Mouse (Mus musculus): ENCODE measurements around the gene Mab21l3. TPM values are rescaled to one million over a fixed set of nuclear protein-coding genes. Genes with fewer than 3 reads are reported as not detected.

Gene Mab21l3
- polyA plus RNA-seq (2016; fragmentation: Nextera tagmentation; extraction: Ambion mirVana) = 0.32 and 0.48 TPM in 2 replicates

DNA sequence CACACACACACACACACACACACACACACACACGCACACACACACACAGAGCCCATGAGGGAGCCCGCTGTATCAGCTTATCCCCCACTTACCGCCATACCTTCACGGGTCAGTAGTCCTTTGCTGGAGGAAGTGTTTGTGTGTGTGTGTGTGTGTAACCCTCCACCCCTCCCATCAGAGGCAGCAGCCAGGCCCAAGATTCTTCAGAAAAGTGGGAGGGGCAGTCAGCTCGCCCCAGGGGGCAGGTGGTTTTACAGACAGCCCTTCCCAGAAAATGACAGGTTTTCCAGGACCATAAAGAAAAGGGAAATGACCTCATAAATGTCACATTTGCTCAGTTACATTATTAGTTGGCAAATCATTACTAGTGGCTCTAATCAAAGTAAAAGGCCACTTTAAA is at the start of gene Mab21l3:
Mab21l3 (minus strand) TSS at position 144 of the 400 bp plus-strand sequence.
- no peak for ATAC-seq (ENCODE audit: low FRiP score, low read depth)
- H3K4me1 ChIP-seq = no peaks in the 10 kb centered on the region
- H3K9ac ChIP-seq (replicated peaks) = no peak within 1 kb of the TSS
- no peaks in the 10 kb centered on the region for H3K9me3 ChIP-seq
- no peaks in the 10 kb centered on the region for H3K36me3 ChIP-seq
- H3K27me3 ChIP-seq = no peaks in the 10 kb centered on the region
- 85% methylated on average over 5 of the region's 5 CpGs for WGBS
- H3K27ac ChIP-seq (replicated peaks) = no peak within 1 kb of the TSS
- no peak within 1 kb of the TSS for H3K4me3 ChIP-seq
- H3K4me2 ChIP-seq (replicated peaks) = no peak within 1 kb of the TSS

DNA sequence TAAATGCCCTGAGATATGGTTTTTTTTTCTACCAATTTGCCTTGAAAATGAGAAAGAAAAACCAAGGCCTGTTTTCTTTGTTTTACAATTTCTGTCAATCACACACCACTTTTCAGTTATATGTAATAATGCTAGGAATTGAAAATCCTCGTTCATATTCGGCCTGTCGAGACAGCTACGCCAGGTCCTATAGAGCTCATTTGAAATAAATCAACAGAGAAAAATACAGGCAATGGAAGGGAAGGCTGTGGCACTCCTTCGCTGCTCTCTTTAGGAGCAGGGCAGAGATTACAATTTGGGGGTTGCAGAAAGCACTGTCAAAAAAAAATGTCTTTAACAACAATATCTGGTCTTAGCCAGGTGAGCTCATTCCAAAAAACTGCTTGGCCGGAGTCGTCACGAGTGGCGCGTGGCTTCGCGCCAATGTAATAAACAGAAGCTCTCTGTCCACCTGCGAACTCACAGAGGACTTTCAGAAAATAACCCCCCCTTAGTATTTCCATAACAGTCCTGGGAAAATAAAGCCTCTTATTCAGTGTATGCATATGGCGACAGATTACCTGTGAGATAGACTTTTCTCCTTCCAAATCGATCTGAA is 48.7 kb upstream of the Mab21l3 start:
- Histone ChIP-seq H3K4me2 (replicated peaks) (no peak overlapping the region), H3K4me3 (no peak overlapping the region), H3K9ac (replicated peaks) (no peak overlapping the region), H3K27me3 (no peaks in the 10 kb centered on the region), H3K9me3 (no peaks in the 10 kb centered on the region), H3K36me3 (no peaks in the 10 kb centered on the region), H3K4me1 (peaks cover 4% of the 10 kb centered on the region; the same call in 1 of the 2 replicates), H3K27ac (replicated peaks) (peak overlapping the region; percentile 58; the same call in 1 of the 2 replicates)
- no peak for ATAC-seq (ENCODE audit: low FRiP score, low read depth)
- WGBS = 89% methylated on average over 15 of the region's 15 CpGs

DNA sequence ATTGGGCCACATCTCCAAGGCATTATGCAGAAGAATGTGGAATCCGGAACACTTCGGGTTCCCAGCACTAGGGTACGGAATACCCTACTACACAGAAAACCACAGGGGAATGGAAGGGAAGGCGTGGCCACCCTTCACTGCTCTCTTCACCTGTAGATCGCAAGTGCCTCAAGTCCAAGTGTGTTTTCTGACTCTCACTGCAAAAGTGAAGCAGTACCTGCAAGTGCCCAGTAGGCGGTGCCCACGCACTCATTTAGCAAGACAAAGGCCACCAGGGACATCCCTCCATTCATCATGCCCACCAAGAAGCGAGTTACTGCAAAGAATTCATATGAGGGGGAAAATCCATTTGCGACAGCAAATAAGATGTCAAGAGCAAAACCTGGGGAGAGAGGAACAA is 48.1 kb upstream of the Mab21l3 start:
- no peak overlapping the region for H3K4me2 ChIP-seq (replicated peaks)
- no peaks in the 10 kb centered on the region for H3K36me3 ChIP-seq
- WGBS = 26% methylated on average over 9 of the region's 9 CpGs
- no peak overlapping the region for H3K9ac ChIP-seq (replicated peaks)
- ATAC-seq (ENCODE audit: low FRiP score, low read depth) = no peak
- H3K27ac ChIP-seq (replicated peaks) = no peak overlapping the region
- no peaks in the 10 kb centered on the region for H3K9me3 ChIP-seq
- no peak overlapping the region for H3K4me3 ChIP-seq
- no peaks in the 10 kb centered on the region for H3K4me1 ChIP-seq
- no peaks in the 10 kb centered on the region for H3K27me3 ChIP-seq

DNA sequence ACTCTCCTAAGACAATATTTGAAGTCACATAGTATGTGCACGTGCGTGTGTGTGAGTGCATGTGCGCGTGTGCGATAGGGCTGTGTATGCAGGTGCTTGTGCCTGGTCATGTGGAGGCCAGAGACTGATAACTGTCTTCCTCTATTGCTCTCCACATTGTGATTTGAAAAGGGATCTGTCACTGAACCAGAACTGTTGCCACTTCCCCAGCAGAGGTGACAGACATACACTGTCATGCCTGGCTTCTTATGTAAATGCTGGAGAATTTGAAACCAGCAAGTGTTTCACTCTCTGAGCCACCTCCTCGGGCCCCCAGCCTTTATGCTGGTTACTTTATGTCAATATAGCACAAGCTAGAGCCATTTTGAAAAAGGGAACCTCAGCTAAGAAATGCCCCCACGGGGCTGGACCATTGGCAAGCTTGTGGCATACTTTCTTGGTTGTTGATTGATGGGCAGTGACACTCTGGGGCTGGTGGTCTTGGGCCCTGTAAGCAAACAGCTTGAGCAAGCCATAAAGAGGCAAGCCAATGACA is 46.7 kb upstream of the Mab21l3 start:
- Histone ChIP-seq H3K27ac (replicated peaks) (no peak overlapping the region), H3K4me1 (no peaks in the 10 kb centered on the region), H3K4me2 (replicated peaks) (no peak overlapping the region), H3K9ac (replicated peaks) (no peak overlapping the region), H3K9me3 (no peaks in the 10 kb centered on the region), H3K27me3 (no peaks in the 10 kb centered on the region), H3K4me3 (no peak overlapping the region), H3K36me3 (no peaks in the 10 kb centered on the region)
- no peak for ATAC-seq (ENCODE audit: low FRiP score, low read depth)
- WGBS = 89% methylated on average over 7 of the region's 7 CpGs

DNA sequence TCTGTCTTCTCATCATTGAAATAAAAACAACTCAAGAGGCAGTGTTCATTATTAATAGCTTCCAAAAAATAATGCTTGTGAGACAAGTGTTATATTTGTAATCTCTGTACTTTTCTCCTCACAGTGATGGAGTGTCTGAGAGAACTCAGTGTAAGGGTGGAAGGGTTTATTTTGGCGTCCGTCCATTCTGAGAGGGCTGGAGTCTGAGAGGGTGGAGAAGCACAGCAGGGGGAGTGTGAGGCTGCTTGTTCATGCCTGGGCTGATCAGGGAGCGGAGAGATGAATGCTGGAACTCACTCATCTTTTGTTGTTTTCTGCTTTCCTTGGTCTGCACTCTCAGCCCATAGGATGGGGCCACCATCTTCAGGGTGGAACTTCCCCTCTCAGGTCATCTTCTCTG is 36.8 kb upstream of the Mab21l3 start:
- no peaks in the 10 kb centered on the region for H3K36me3 ChIP-seq
- H3K27me3 ChIP-seq = no peaks in the 10 kb centered on the region
- WGBS = 27% methylated on average over 3 of the region's 3 CpGs
- no peak overlapping the region for H3K9ac ChIP-seq (replicated peaks)
- no peak overlapping the region for H3K4me3 ChIP-seq
- no peaks in the 10 kb centered on the region for H3K9me3 ChIP-seq
- ATAC-seq (ENCODE audit: low FRiP score, low read depth) = no peak
- no peaks in the 10 kb centered on the region; the same call in 1 of the 2 replicates for H3K4me1 ChIP-seq
- no peak overlapping the region for H3K4me2 ChIP-seq (replicated peaks)
- no peak overlapping the region for H3K27ac ChIP-seq (replicated peaks)

DNA sequence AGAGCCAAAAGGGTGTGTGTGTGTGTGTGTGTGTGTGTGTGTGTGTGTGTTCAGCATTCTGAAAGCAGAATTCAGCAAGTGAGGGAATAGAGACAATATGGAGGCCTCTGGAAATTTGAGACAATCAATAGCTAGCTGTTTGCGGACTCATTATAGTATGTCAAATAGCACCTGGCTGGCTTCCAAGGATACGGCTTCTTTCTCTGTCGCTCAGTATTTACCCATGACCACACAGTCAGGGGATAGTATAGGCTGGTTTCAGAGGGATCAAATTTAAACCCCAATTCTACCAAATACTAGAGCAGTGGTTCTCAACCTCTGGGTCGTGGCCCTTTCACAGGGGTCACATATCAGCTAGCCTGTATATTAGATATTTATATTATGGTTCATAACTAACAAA is 36.3 kb upstream of the Mab21l3 start:
- no peak overlapping the region for H3K4me3 ChIP-seq
- H3K27ac ChIP-seq (replicated peaks) = 0 out of 2 replicates have a peak overlapping the region, but pooled peaks have one; percentile 20
- H3K4me2 ChIP-seq (replicated peaks) = no peak overlapping the region
- H3K36me3 ChIP-seq = no peaks in the 10 kb centered on the region
- ATAC-seq (ENCODE audit: low FRiP score, low read depth) = no peak; the same call in 1 of the 2 replicates
- no peak overlapping the region for H3K9ac ChIP-seq (replicated peaks)
- WGBS = 67% methylated on average over 4 of the region's 4 CpGs
- H3K4me1 ChIP-seq = no peaks in the 10 kb centered on the region; the same call in 1 of the 2 replicates
- no peaks in the 10 kb centered on the region for H3K27me3 ChIP-seq
- no peaks in the 10 kb centered on the region for H3K9me3 ChIP-seq

DNA sequence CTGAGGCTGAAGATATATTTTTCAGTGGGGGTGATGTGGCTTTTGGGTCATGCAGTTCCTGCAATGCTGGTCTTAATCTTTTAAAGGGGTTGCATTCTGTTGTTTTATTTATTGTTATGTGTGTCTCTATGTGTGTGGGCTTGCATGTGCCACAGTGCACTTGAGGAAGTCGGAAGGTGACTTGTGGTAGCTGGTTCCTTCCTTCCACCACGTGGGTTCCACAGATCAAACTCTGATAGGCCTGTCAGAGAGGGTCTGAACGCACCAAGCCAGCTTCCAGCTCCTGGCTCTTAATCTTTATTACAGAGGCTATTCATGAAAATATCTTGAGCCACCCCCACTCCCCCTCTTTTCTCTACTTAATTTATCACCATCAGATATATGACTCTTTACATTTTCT is 35.1 kb upstream of the Mab21l3 start:
- H3K27me3 ChIP-seq = no peaks in the 10 kb centered on the region
- H3K4me2 ChIP-seq (replicated peaks) = no peak overlapping the region
- no peak for ATAC-seq (ENCODE audit: low FRiP score, low read depth)
- H3K27ac ChIP-seq (replicated peaks) = no peak overlapping the region
- H3K9ac ChIP-seq (replicated peaks) = no peak overlapping the region
- 84% methylated on average over 3 of the region's 3 CpGs for whole genome bisulfite sequencing
- H3K36me3 ChIP-seq = 0 out of 2 replicates have a peak, but pooled peaks cover 2% of the 10 kb centered on the region
- no peak overlapping the region for H3K4me3 ChIP-seq
- no peaks in the 10 kb centered on the region; the same call in 1 of the 2 replicates for H3K4me1 ChIP-seq
- H3K9me3 ChIP-seq = no peaks in the 10 kb centered on the region

GRCm38 (mm10) chr3:101881721-101882120 is 33.0 kb upstream of the Mab21l3 start:
- WGBS = 80% methylated on average over 9 of the region's 9 CpGs
- no peak overlapping the region for H3K4me3 ChIP-seq
- H3K4me1 ChIP-seq = peaks cover 3% of the 10 kb centered on the region; the same call in 1 of the 2 replicates
- no peak overlapping the region for H3K4me2 ChIP-seq (replicated peaks)
- H3K9ac ChIP-seq (replicated peaks) = no peak overlapping the region
- peaks cover 2% of the 10 kb centered on the region; the same call in 1 of the 2 replicates for H3K27me3 ChIP-seq
- H3K36me3 ChIP-seq = 0 out of 2 replicates have a peak, but pooled peaks cover 8% of the 10 kb centered on the region
- H3K27ac ChIP-seq (replicated peaks) = no peak overlapping the region
- no peaks in the 10 kb centered on the region for H3K9me3 ChIP-seq
- ATAC-seq (ENCODE audit: low FRiP score, low read depth) = no peak

DNA sequence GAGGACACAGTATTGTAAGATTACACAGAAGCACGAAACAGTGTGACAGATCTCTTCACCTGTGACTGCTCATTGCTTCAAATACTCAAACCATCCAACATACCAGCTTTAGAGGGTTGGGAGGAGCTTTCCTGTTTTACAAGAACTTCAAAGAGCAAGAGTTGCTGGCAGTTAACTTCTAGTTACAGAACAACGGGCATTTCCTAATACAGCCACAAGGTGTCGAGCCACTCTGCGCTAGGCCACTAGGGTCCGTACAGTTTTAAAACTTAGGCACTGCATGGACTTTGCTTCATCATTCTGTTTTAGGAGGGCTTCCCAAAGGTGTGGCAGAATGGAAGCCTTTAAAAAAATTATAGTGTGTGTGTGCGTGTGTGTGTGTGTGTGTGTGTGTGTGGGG is 32.1 kb upstream of the Mab21l3 start:
- WGBS = 81% methylated on average over 6 of the region's 6 CpGs
- no peak for ATAC-seq (ENCODE audit: low FRiP score, low read depth)

GRCm38 (mm10) chr3:101878136-101878535 is 29.4 kb upstream of the Mab21l3 start:
- H3K27ac ChIP-seq (replicated peaks) = no peak overlapping the region

More for the DNA sequence above, 32.1 kb upstream of the Mab21l3 start:
- 0 out of 2 replicates have a peak, but pooled peaks cover 9% of the 10 kb centered on the region for H3K36me3 ChIP-seq
- H3K27ac ChIP-seq (replicated peaks) = no peak overlapping the region
- H3K9me3 ChIP-seq = no peaks in the 10 kb centered on the region
- peaks cover 4% of the 10 kb centered on the region; the same call in 1 of the 2 replicates for H3K4me1 ChIP-seq
- no peak overlapping the region for H3K9ac ChIP-seq (replicated peaks)
- no peak overlapping the region for H3K4me2 ChIP-seq (replicated peaks)
- H3K4me3 ChIP-seq = no peak overlapping the region
- H3K27me3 ChIP-seq = peaks cover 5% of the 10 kb centered on the region; the same call in 1 of the 2 replicates

DNA sequence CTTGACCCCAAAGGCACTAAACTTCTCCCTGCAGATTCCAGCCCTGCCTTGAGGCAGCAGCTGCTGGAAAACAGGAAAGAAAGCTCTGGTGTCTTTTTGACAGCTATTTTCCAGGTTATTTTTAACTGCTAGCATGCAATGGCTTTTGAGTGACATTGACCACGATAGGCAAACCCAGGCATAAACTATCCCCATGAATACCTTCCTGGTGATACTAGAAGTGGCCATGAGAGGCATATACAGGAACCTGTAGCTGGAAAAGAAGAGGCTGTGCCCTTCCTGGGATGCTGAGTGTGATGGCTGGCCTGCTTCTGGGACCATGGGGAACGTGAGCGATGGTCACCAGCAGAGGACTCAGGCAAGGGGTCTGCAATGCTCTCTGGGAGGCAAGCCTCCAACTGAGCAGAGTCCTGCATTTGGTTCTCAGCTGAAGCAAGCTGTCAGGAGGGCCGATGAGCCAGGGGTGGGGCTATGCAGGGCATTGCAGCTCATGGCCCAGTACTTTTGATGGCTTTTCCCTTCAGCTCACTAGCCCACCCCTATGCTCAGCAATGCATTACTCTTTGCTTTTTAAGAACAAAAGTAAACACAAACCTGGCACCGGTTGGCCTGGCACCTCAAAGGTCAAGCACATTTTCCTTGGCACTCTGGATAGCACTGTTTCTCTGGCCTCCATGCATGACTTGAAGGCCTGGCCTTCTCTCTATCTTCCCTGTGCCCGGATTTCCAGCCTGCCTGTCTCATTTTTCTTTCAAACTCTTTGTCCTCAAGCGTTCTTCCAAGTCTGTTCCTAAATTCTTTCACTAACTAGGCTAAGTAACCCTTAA is 27.9 kb upstream of the Mab21l3 start:
- Histone ChIP-seq H3K4me3 (no peak overlapping the region), H3K9ac (replicated peaks) (no peak overlapping the region), H3K4me1 (peaks cover 14% of the 10 kb centered on the region), H3K36me3 (0 out of 2 replicates have a peak, but pooled peaks cover 12% of the 10 kb centered on the region), H3K27me3 (peaks cover 5% of the 10 kb centered on the region; the same call in 1 of the 2 replicates), H3K9me3 (no peaks in the 10 kb centered on the region), H3K27ac (replicated peaks) (no peak overlapping the region), H3K4me2 (replicated peaks) (no peak overlapping the region)
- 72% methylated on average over 7 of the region's 7 CpGs for WGBS
- no peak for ATAC-seq (ENCODE audit: low FRiP score, low read depth)

More at GRCm38 (mm10) chr3:101878136-101878535, 29.4 kb upstream of the Mab21l3 start:
- Histone ChIP-seq H3K4me1 (peaks cover 14% of the 10 kb centered on the region), H3K27me3 (peaks cover 5% of the 10 kb centered on the region; the same call in 1 of the 2 replicates), H3K4me3 (no peak overlapping the region), H3K9me3 (no peaks in the 10 kb centered on the region), H3K9ac (replicated peaks) (no peak overlapping the region), H3K36me3 (0 out of 2 replicates have a peak, but pooled peaks cover 9% of the 10 kb centered on the region), H3K4me2 (replicated peaks) (no peak overlapping the region)
- no peak for ATAC-seq (ENCODE audit: low FRiP score, low read depth)
- 12% methylated on average over 5 of the region's 5 CpGs for WGBS

Measured in midbrain, embryonic 12.5 days (tissue).